21 mouse cellular contexts compared by ENCODE assay signal in the genomic region with DNA sequence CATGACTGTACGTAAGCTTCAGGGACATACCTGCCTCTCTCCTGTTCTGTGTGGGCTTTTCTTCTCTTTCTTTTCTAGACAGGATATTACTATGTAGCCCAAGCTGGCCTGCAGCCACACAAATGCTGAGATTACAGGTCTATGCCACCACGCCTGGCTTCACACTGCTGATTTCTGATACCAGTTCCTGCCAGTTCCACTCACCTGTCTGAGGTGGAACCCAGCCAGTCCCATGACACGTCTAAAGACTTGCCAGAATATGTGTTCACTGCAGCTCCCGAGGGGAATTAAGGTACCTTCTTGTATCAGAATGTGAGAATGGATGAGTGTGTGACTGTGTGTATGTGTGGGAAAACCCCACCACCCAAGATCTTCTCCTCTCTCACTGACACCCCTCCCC. TPM values are rescaled to one million over a fixed set of nuclear protein-coding genes. Genes with fewer than 3 reads are reported as not detected.
DNase-seq lines count a peak whose midpoint lies in the region; ATAC-seq and TF ChIP-seq lines count a peak whose summit lies in the region.
"Had no signal": no experiment of that assay in that cellular context is flagged by ENCODE, and none has a peak within 500 bp of the region (broad histone marks: within the 10 kb centered on the region; RNA-seq: fewer than 3 reads in every experiment).

No protein-coding gene starts in this region.

- ATAC-seq in heart, postnatal 0 days (ENCODE audit: insufficient read depth, low read depth) = no peak
- ATAC-seq in kidney, embryonic 14.5 days (ENCODE audit: low FRiP score, low TSS enrichment) = no peak
- ATAC-seq: forebrain, postnatal 0 days; liver, postnatal 0 days had no signal

- 69% methylated on average over 4 of the region's 4 CpGs for WGBS in heart, postnatal 0 days
- WGBS in kidney, embryonic 14.5 days = 74% methylated on average over 4 of the region's 4 CpGs

- DNase-seq in heart, postnatal 0 days (ENCODE audit: low spot score) = no peak
- no peak for DNase-seq in heart, adult 11 months
- DNase-seq in cerebellum, postnatal 10 days = peak; percentile 86
- no peak for DNase-seq in adrenal gland, adult 18-20 months (ENCODE audit: low spot score in 2 of 2)
- DNase-seq in retina, embryonic 14.5 days (ENCODE audit: low spot score) = no peak
- DNase-seq in adrenal gland, adult (ENCODE audit: inconsistent age in 2 of 2, low spot score in 1 of 2) = no peak
- DNase-seq: adrenal gland, postnatal 14 days; B cell, adult 2 months; forebrain, postnatal 0 days; liver, postnatal 0 days; lung, postnatal 36 days had no signal

- no peaks in the 10 kb centered on the region for H3K27me3 ChIP-seq in heart, postnatal 0 days (ENCODE audit: control insufficient read depth, insufficient read depth, low read length)
- no peaks in the 10 kb centered on the region for H3K27me3 ChIP-seq in kidney, embryonic 14.5 days (ENCODE audit: control insufficient read depth, insufficient read depth, low read length)
- H3K27me3 ChIP-seq: limb, embryonic 13.5 days had no signal

- peaks cover 24% of the 10 kb centered on the region for H3K4me1 ChIP-seq in heart, postnatal 0 days (ENCODE audit: control insufficient read depth, insufficient read depth)
- H3K4me1 ChIP-seq in kidney, embryonic 14.5 days (ENCODE audit: control insufficient read depth, insufficient read depth, low read length) = peaks cover 12% of the 10 kb centered on the region

- H3K4me3 ChIP-seq in heart, postnatal 0 days (ENCODE audit: low read depth, low read length) = no peak overlapping the region
- H3K4me3 ChIP-seq in kidney, embryonic 14.5 days (ENCODE audit: low read length) = no peak overlapping the region
- H3K4me3 ChIP-seq: layer of hippocampus, adult 2 months; limb, embryonic 13.5 days; midbrain, embryonic 10.5 days had no signal

- TF ChIP-seq EP300 in heart, postnatal 0 days (IDR thresholded peaks at IDR 0.05; ENCODE audit: low read depth) = no peak

- H3K9ac ChIP-seq in heart, postnatal 0 days (replicated peaks; ENCODE audit: low read depth, low read length) = no peak overlapping the region
- H3K9ac ChIP-seq in kidney, embryonic 14.5 days (ENCODE audit: low read depth, low read length) = no peak overlapping the region
- H3K9ac ChIP-seq: forebrain, postnatal 0 days; limb, embryonic 13.5 days; liver, postnatal 0 days had no signal

- TF ChIP-seq CTCF in heart, postnatal 0 days (IDR thresholded peaks at IDR 0.05; ENCODE audit: low read depth) = no peak

- 0 out of 2 replicates have a peak overlapping the region, but pooled peaks have one; percentile 46 for H3K27ac ChIP-seq in heart, postnatal 0 days (ENCODE audit: low read depth)
- H3K27ac ChIP-seq in kidney, embryonic 14.5 days (ENCODE audit: low read depth, low read length) = 0 out of 2 replicates have a peak overlapping the region, but pooled peaks have one; percentile 37
- H3K27ac ChIP-seq: layer of hippocampus, adult 2 months; limb, embryonic 13.5 days; midbrain, embryonic 10.5 days had no signal

- 0 out of 2 replicates have a peak, but pooled peaks cover 2% of the 10 kb centered on the region for H3K36me3 ChIP-seq in heart, postnatal 0 days (replicated peaks; ENCODE audit: control insufficient read depth, insufficient read depth, low read length)
- no peaks in the 10 kb centered on the region for H3K36me3 ChIP-seq in kidney, embryonic 14.5 days (ENCODE audit: control insufficient read depth, insufficient read depth, low read length)
- H3K36me3 ChIP-seq: limb, embryonic 13.5 days; midbrain, embryonic 10.5 days had no signal

- H3K9me3 ChIP-seq in heart, postnatal 0 days (replicated peaks; ENCODE audit: control insufficient read depth, low read length) = no peaks in the 10 kb centered on the region
- H3K9me3 ChIP-seq in kidney, embryonic 14.5 days (ENCODE audit: control insufficient read depth, low read length) = no peaks in the 10 kb centered on the region
- H3K9me3 ChIP-seq: limb, embryonic 13.5 days; midbrain, embryonic 10.5 days had no signal

- no peak overlapping the region for H3K4me2 ChIP-seq in heart, postnatal 0 days (ENCODE audit: low read depth, low read length)
- H3K4me2 ChIP-seq in kidney, embryonic 14.5 days (replicated peaks; ENCODE audit: low read depth, low read length) = no peak overlapping the region
- H3K4me2 ChIP-seq: limb, embryonic 13.5 days had no signal

RNA-seq across cellular contexts. Expression of gene Lrcol1, which starts 46.1 kb away (rescaled TPM):
- not detected in 2 replicates for total RNA-seq in heart, postnatal 0 days (2014; rRNA removed; ENCODE audit: low replicate concordance)
- polyA plus RNA-seq in heart, postnatal 0 days (2015; fragmentation: Nextera tagmentation; extraction: Ambion mirVana) = not detected in 2 replicates
- polyA plus RNA-seq in kidney, embryonic 14.5 days (2014; fragmentation: Nextera tagmentation; extraction: Ambion mirVana) = not detected in 2 replicates
- not detected for total RNA-seq in adrenal gland, adult 18-20 months (2021)
- total RNA-seq: adrenal gland, postnatal 14 days; forebrain, postnatal 0 days; gastrocnemius, adult 8-10 months; hematopoietic stem cell, adult 5-6 weeks; layer of hippocampus, adult 2 months; left cerebral cortex, adult 8-10 months had no signal
- polyA plus RNA-seq: forebrain, postnatal 0 days; limb, embryonic 13.5 days; liver, postnatal 0 days; midbrain, embryonic 10.5 days; neural tube, embryonic 14.5 days; small intestine, adult 2 months; stomach, embryonic 14.5 days had no signal

RNA-seq across cellular contexts. Expression of gene P2rx2, which starts 47.6 kb away (rescaled TPM):
- not detected in 2 replicates for total RNA-seq in heart, postnatal 0 days (2014; rRNA removed; ENCODE audit: low replicate concordance)
- polyA plus RNA-seq in heart, postnatal 0 days (2015; fragmentation: Nextera tagmentation; extraction: Ambion mirVana) = not detected in 2 replicates
- 0.89 and 0.95 TPM in 2 replicates for polyA plus RNA-seq in kidney, embryonic 14.5 days (2014; fragmentation: Nextera tagmentation; extraction: Ambion mirVana)
- total RNA-seq in adrenal gland, adult 18-20 months (2021) = under 1 TPM; 0.54 to 0.80 TPM
- total RNA-seq: gastrocnemius, adult 8-10 months; layer of hippocampus, adult 2 months had no signal

RNA-seq across cellular contexts. Expression of gene Fbrsl1, which starts 57.7 kb away (rescaled TPM):
- 19.2 and 37.0 TPM in 2 replicates for total RNA-seq in heart, postnatal 0 days (2014; rRNA removed; ENCODE audit: low replicate concordance)
- polyA plus RNA-seq in heart, postnatal 0 days (2015; fragmentation: Nextera tagmentation; extraction: Ambion mirVana) = 6.8 and 7.6 TPM in 2 replicates
- 15.7 and 16.7 TPM in 2 replicates for polyA plus RNA-seq in kidney, embryonic 14.5 days (2014; fragmentation: Nextera tagmentation; extraction: Ambion mirVana)
- total RNA-seq in adrenal gland, adult 18-20 months (2021) = 10 to 100 TPM; 60.7 to 65.7 TPM

Comparison
In these comparisons a context has a peak if more than half of its experiments do, and no peak if none do; other contexts are left out.
1. DNase-seq: peak in cerebellum, postnatal 10 days (2 of 2); none in heart, postnatal 0 days (single experiment), heart, adult 11 months (single experiment), adrenal gland, adult 18-20 months (0 of 2), retina, embryonic 14.5 days (single experiment) and adrenal gland, adult (0 of 2).